Mouse (Mus musculus) myocyte (in vitro differentiated cells): ENCODE measurements around the gene Ccdc88a. TPM values are rescaled to one million over a fixed set of nuclear protein-coding genes. Genes with fewer than 3 reads are reported as not detected.
A peak's percentile ranks its signal among the peaks of the same experiment; 100 is the strongest.

Experiments
- H3K27me3 ChIP-seq: one replicate; pipeline ENCODE4 v1.6.1; 2011; ENCODE audit not compliant: control insufficient read depth, insufficient read depth, insufficient read length
- H3K36me3 ChIP-seq: one replicate; pipeline ENCODE4 v1.6.1; 2011; ENCODE audit not compliant: control insufficient read depth, insufficient read depth
- H3K4me2 ChIP-seq: one replicate; pipeline ENCODE4 v1.6.1; 2011; ENCODE audit warnings: low read depth, control low read depth
- H3K4me3 ChIP-seq: one replicate; pipeline ENCODE4 v1.5.1; 2011; ENCODE audit warnings: mild to moderate bottlenecking, control low read depth, moderate library complexity
- H3K79me2 ChIP-seq: one replicate; pipeline ENCODE4 v1.6.1; 2011; ENCODE audit not compliant: control insufficient read depth, insufficient read depth
- H3ac ChIP-seq: one replicate; pipeline ENCODE4 v1.6.1; 2011; ENCODE audit not compliant: control insufficient read depth, insufficient read length
- CEBPB ChIP-seq: IDR thresholded peaks from 2 replicates; pipeline ENCODE4 v1.6.1; 2011; ENCODE audit warnings: mild to moderate bottlenecking, moderate library complexity; ENCODE audit not compliant: poor library complexity, insufficient read depth, severe bottlenecking
- E2F4 ChIP-seq: IDR thresholded peaks from one replicate; pipeline ENCODE4 v1.6.1; 2011; ENCODE audit warnings: mild to moderate bottlenecking, control low read depth, moderate library complexity; ENCODE audit not compliant: insufficient read depth
- MAX ChIP-seq: IDR thresholded peaks from one replicate; pipeline ENCODE4 v1.6.1; 2011; ENCODE audit warnings: low read depth, mild to moderate bottlenecking, control low read depth
- MYOD1 ChIP-seq, 3 experiments: IDR thresholded peaks; one replicate each; pipeline ENCODE4 v1.6.1; 2011; ENCODE audit warnings: control low read depth in 2 of 3, low read depth in 2 of 3, mild to moderate bottlenecking in 2 of 3, moderate library complexity in 1 of 3; ENCODE audit not compliant: insufficient read length in 2 of 3, control insufficient read depth in 1 of 3
- MYOG ChIP-seq, 3 experiments: IDR thresholded peaks; one replicate each; pipeline ENCODE4 v1.6.1; 2011; ENCODE audit warnings: control low read depth in 2 of 3, low read depth in 2 of 3, mild to moderate bottlenecking in 2 of 3; ENCODE audit not compliant: insufficient read length in 2 of 3, control insufficient read depth in 1 of 3, insufficient read depth in 1 of 3
- POLR2A ChIP-seq: IDR thresholded peaks from one replicate; pipeline ENCODE4 v1.6.1; 2011; ENCODE audit warnings: low read depth, mild to moderate bottlenecking, control low read depth, moderate library complexity; ENCODE audit not compliant: insufficient read length
- POLR2AphosphoS2 ChIP-seq: IDR thresholded peaks from one replicate; pipeline ENCODE4 v1.6.1; 2011; ENCODE audit warnings: low read depth, control low read depth; ENCODE audit not compliant: insufficient read length
- REST ChIP-seq: IDR thresholded peaks from one replicate; pipeline ENCODE4 v1.6.1; 2011; ENCODE audit warnings: mild to moderate bottlenecking, control low read depth, moderate library complexity; ENCODE audit not compliant: insufficient read depth, insufficient read length
- SRF ChIP-seq: IDR thresholded peaks from one replicate; pipeline ENCODE4 v1.6.1; 2011; ENCODE audit warnings: low read depth; ENCODE audit not compliant: control insufficient read depth, insufficient read length
- TCF12 ChIP-seq: IDR thresholded peaks from one replicate; pipeline ENCODE4 v1.6.1; 2011; ENCODE audit warnings: mild to moderate bottlenecking, control low read depth; ENCODE audit not compliant: poor library complexity, insufficient read depth, severe bottlenecking
- TCF3 ChIP-seq: IDR thresholded peaks from one replicate; pipeline ENCODE4 v1.6.1; 2011; ENCODE audit warnings: low read depth, control low read depth; ENCODE audit not compliant: insufficient read length
- USF1 ChIP-seq: IDR thresholded peaks from one replicate; pipeline ENCODE4 v1.6.1; 2011; ENCODE audit warnings: low read depth, mild to moderate bottlenecking, control low read depth, moderate library complexity
- polyA plus RNA-seq: library from polyadenylated mRNA; unstranded; fragments of >200 nt; fragmentation: generic; extraction: Trizol; gene quantifications from one replicate; pipeline ENCODE4 v1.2.1, GENCODE M21; 2012; ENCODE audit warnings: missing spikeins

The Ccdc88a gene
- polyA plus RNA-seq, 1 experiment = 3.0 TPM

GRCm38 (mm10) chr11:29504899-29505625 is 131.6 kb downstream of the Ccdc88a start:
- Histone ChIP-seq H3ac (no peak overlapping the region), H3K79me2 (no peaks in the 10 kb centered on the region), H3K27me3 (no peaks in the 10 kb centered on the region), H3K36me3 (peaks cover 24% of the 10 kb centered on the region), H3K4me2 (no peak overlapping the region), H3K4me3 (no peak overlapping the region)
- no peak for TF ChIP-seq POLR2A
- no peak for TF ChIP-seq TCF12
- TF ChIP-seq TCF3 = no peak
- no peak for TF ChIP-seq USF1
- no peak for TF ChIP-seq CEBPB
- TF ChIP-seq POLR2AphosphoS2 = no peak
- no peak for TF ChIP-seq SRF
- no peak for TF ChIP-seq E2F4
- TF ChIP-seq MAX = no peak

DNA sequence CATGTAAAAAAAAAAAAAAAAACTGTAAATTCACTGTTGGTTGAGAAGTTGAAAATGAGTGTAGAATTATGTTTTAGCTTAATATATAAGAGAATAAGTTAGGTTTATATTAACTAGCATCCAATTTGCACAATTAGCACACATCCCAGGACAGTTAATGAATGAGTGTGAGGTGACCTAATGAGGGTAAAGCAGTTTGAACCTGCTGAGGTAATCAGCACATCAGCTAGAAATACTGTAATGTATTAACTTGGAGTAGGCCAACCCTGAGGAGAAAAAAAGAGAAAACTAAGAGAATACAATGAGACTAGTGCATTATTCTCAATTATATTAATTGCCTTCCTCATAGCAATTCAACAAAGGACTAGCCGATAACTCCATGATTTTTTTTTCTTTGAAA is 136.0 kb downstream of the Ccdc88a start:
- H3K79me2 ChIP-seq = no peaks in the 10 kb centered on the region
- no peak overlapping the region for H3K4me2 ChIP-seq
- no peak overlapping the region for H3ac ChIP-seq
- no peak for TF ChIP-seq MYOG (IDR thresholded peaks at IDR 0.05; ENCODE audit: control insufficient read depth in 1 of 3, insufficient read depth in 1 of 3, insufficient read length in 2 of 3, low read depth in 2 of 3)
- no peak for TF ChIP-seq MAX
- TF ChIP-seq TCF3 = no peak
- no peak for TF ChIP-seq MYOD1 (IDR thresholded peaks at IDR 0.05; ENCODE audit: control insufficient read depth in 1 of 3, insufficient read length in 2 of 3, low read depth in 2 of 3)
- no peak for TF ChIP-seq E2F4
- no peak for TF ChIP-seq SRF
- no peak for TF ChIP-seq TCF12
- TF ChIP-seq USF1 = no peak
- no peak for TF ChIP-seq REST
- no peak for TF ChIP-seq POLR2AphosphoS2
- H3K36me3 ChIP-seq = peaks cover 10% of the 10 kb centered on the region
- H3K4me3 ChIP-seq = no peak overlapping the region
- no peaks in the 10 kb centered on the region for H3K27me3 ChIP-seq

GRCm38 (mm10) chr11:29512818-29513535 is 139.5 kb downstream of the Ccdc88a start:
- Histone ChIP-seq H3K36me3 (no peaks in the 10 kb centered on the region), H3K79me2 (no peaks in the 10 kb centered on the region), H3K4me2 (no peak overlapping the region), H3ac (no peak overlapping the region), H3K4me3 (no peak overlapping the region), H3K27me3 (no peaks in the 10 kb centered on the region)
- no peak for TF ChIP-seq TCF3
- TF ChIP-seq MAX = no peak
- no peak for TF ChIP-seq USF1
- TF ChIP-seq SRF = no peak
- TF ChIP-seq CEBPB = no peak
- TF ChIP-seq POLR2A = no peak
- no peak for TF ChIP-seq POLR2AphosphoS2
- no peak for TF ChIP-seq E2F4
- no peak for TF ChIP-seq REST
- no peak for TF ChIP-seq MYOG (IDR thresholded peaks at IDR 0.05; ENCODE audit: control insufficient read depth in 1 of 3, insufficient read depth in 1 of 3, insufficient read length in 2 of 3, low read depth in 2 of 3)
- no peak for TF ChIP-seq MYOD1 (IDR thresholded peaks at IDR 0.05; ENCODE audit: control insufficient read depth in 1 of 3, insufficient read length in 2 of 3, low read depth in 2 of 3)
- no peak for TF ChIP-seq TCF12

GRCm38 (mm10) chr11:29514325-29514681 is 140.8 kb downstream of the Ccdc88a start:
- H3K36me3 ChIP-seq = no peaks in the 10 kb centered on the region
- no peak for TF ChIP-seq E2F4
- no peak for TF ChIP-seq MYOD1 (IDR thresholded peaks at IDR 0.05; ENCODE audit: control insufficient read depth in 1 of 3, insufficient read length in 2 of 3, low read depth in 2 of 3)
- no peak for TF ChIP-seq POLR2AphosphoS2
- no peak for TF ChIP-seq USF1
- TF ChIP-seq TCF12 = no peak
- no peak for TF ChIP-seq POLR2A
- no peak for TF ChIP-seq MAX
- TF ChIP-seq CEBPB = no peak
- no peak for TF ChIP-seq SRF
- TF ChIP-seq TCF3 = no peak
- TF ChIP-seq MYOG (IDR thresholded peaks at IDR 0.05; ENCODE audit: control insufficient read depth in 1 of 3, insufficient read depth in 1 of 3, insufficient read length in 2 of 3, low read depth in 2 of 3) = no peak
- TF ChIP-seq REST = no peak
- no peaks in the 10 kb centered on the region for H3K79me2 ChIP-seq
- H3ac ChIP-seq = peak overlapping the region; percentile 40
- peak overlapping the region; percentile 88 for H3K4me2 ChIP-seq
- no peaks in the 10 kb centered on the region for H3K27me3 ChIP-seq
- H3K4me3 ChIP-seq = peak overlapping the region; percentile 57
